Mouse (Mus musculus): ENCODE results near the gene Cep350.
"Not testable (repeated sequence)": the region's sequence is repeated elsewhere in the genome, so short reads cannot be mapped to it uniquely, and the experiment has no call there.

Gene Cep350

GRCm38 (mm10) chr1:155886846-155887245 is 86.2 kb downstream of the Cep350 start:
- no peak for DNase-seq (ENCODE audit: low spot score in 2 of 2)

- DNase-seq (ENCODE audit: low spot score in 2 of 2) = not testable (repeated sequence)
These were observed 90.3 kb downstream of the Cep350 start for GRCm38 (mm10) chr1:155882646-155883231.

- DNase-seq (ENCODE audit: low spot score in 2 of 2) = no peak
These were observed 93.5 kb downstream of the Cep350 start for GRCm38 (mm10) chr1:155879596-155879995.

- DNase-seq (ENCODE audit: low spot score in 2 of 2) = peak in 1 of 2 experiments; percentile 18
These were observed 110.1 kb downstream of the Cep350 start for GRCm38 (mm10) chr1:155862967-155863366.

- DNase-seq (ENCODE audit: low spot score in 2 of 2) = no peak
These were observed 117.9 kb downstream of the Cep350 start for GRCm38 (mm10) chr1:155854926-155855702.

- DNase-seq (ENCODE audit: low spot score in 2 of 2) = no peak
These were observed 120.0 kb downstream of the Cep350 start for GRCm38 (mm10) chr1:155853009-155853408.

- no peak for DNase-seq (ENCODE audit: low spot score in 2 of 2)
These were observed 128.8 kb downstream of the Cep350 start for GRCm38 (mm10) chr1:155844235-155844634.

GRCm38 (mm10) chr1:155843538-155843937 is 129.5 kb downstream of the Cep350 start:
- no peak for DNase-seq (ENCODE audit: low spot score in 2 of 2)

GRCm38 (mm10) chr1:155835667-155836066 is 137.4 kb downstream of the Cep350 start:
- DNase-seq (ENCODE audit: low spot score in 2 of 2) = no peak

GRCm38 (mm10) chr1:155833610-155834009 is 139.4 kb downstream of the Cep350 start:
- no peak for DNase-seq (ENCODE audit: low spot score in 2 of 2)

GRCm38 (mm10) chr1:155831958-155832357 is 141.1 kb downstream of the Cep350 start:
- DNase-seq (ENCODE audit: low spot score in 2 of 2) = no peak

- DNase-seq (ENCODE audit: low spot score in 2 of 2) = no peak
These were observed 142.2 kb downstream of the Cep350 start for GRCm38 (mm10) chr1:155830861-155831260.

- no peak for DNase-seq (ENCODE audit: low spot score in 2 of 2)
These were observed 145.3 kb downstream of the Cep350 start for GRCm38 (mm10) chr1:155827703-155828295.

GRCm38 (mm10) chr1:155826803-155827395 is 146.2 kb downstream of the Cep350 start:
- DNase-seq (ENCODE audit: low spot score in 2 of 2) = no peak

GRCm38 (mm10) chr1:155825940-155826716 is 146.9 kb downstream of the Cep350 start:
- no peak for DNase-seq (ENCODE audit: low spot score in 2 of 2)

- no peak for DNase-seq (ENCODE audit: low spot score in 2 of 2)
These were observed 152.4 kb downstream of the Cep350 start for GRCm38 (mm10) chr1:155820646-155821045.

GRCm38 (mm10) chr1:155816167-155816566 is 156.9 kb downstream of the Cep350 start:
- no peak for DNase-seq (ENCODE audit: low spot score in 2 of 2)

- peak; percentile 83 to 91 for DNase-seq (ENCODE audit: low spot score in 2 of 2)
These were observed 160.2 kb downstream of the Cep350 start, which contains the start of gene Qsox1 for GRCm38 (mm10) chr1:155812581-155813499. Qsox1 (minus strand) TSS chr1:155812889.

- no peak for DNase-seq (ENCODE audit: low spot score in 2 of 2)
These were observed 161.0 kb downstream of the Cep350 start for GRCm38 (mm10) chr1:155811995-155812580.

- no peak for DNase-seq (ENCODE audit: low spot score in 2 of 2)
These were observed 162.4 kb downstream of the Cep350 start for GRCm38 (mm10) chr1:155810616-155811015.
